Mouse (Mus musculus): ENCODE measurements at regions not wholly inside any gene's neighbourhood (a gene's known extent, or its start where the extent isn't known, plus 50 kb on each side); places are given as distances from the start of the nearest gene placed in this dataset.
A peak's percentile ranks its signal among the peaks of the same experiment; 100 is the strongest.

GRCm38 (mm10) chr1:114835926-114836325 lies 848.6 kb upstream of the Cntnap5a start:
- DNase-seq (ENCODE audit: low spot score), result no peak

GRCm38 (mm10) chr1:114849671-114850070 lies 834.9 kb upstream of the Cntnap5a start:
- no peak for DNase-seq (ENCODE audit: low spot score)

- no peak for DNase-seq (ENCODE audit: low spot score)
Observed at GRCm38 (mm10) chr1:114860983-114861382, 823.6 kb upstream of the Cntnap5a start.

GRCm38 (mm10) chr1:114862927-114863326 lies 821.6 kb upstream of the Cntnap5a start:
- DNase-seq (ENCODE audit: low spot score), result peak; percentile 11

- DNase-seq (ENCODE audit: low spot score), result no peak
Observed at GRCm38 (mm10) chr1:114875791-114876190, 808.8 kb upstream of the Cntnap5a start.
